Mouse (Mus musculus) cerebellum, adult 2 months (tissue): ENCODE data around the gene Vopp1.

Experiments used
- CTCF ChIP-seq: fragments of 200-500 bp; IDR thresholded peaks from 2 replicates; pipeline ENCODE4 v1.5.1; 2011; ENCODE audit warnings: low read depth, mild to moderate bottlenecking, control low read depth, low read length, moderate library complexity, borderline replicate concordance; ENCODE audit not compliant: insufficient read depth
- POLR2A ChIP-seq: fragments of 200-500 bp; IDR thresholded peaks from 2 replicates; pipeline ENCODE4 v1.6.1; 2011; ENCODE audit warnings: low read length, control low read depth, borderline replicate concordance; ENCODE audit not compliant: insufficient read depth

- TF ChIP-seq POLR2A (no peak), CTCF (no peak)
Measured at GRCm38 (mm10) chr6:57721347-57721746, 103.6 kb downstream of the Vopp1 start.
